Mouse (Mus musculus) forebrain, embryonic 14.5 days (tissue): Measurements from ENCODE around the gene Zfp687. TPM values are rescaled to one million over a fixed set of nuclear protein-coding genes. Genes with fewer than 3 reads are reported as not detected.
A peak's percentile ranks its signal among the peaks of the same experiment; 100 is the strongest.
"Not testable (repeated sequence)": the region's sequence is repeated elsewhere in the genome, so short reads cannot be mapped to it uniquely, and the experiment has no call there.

Source experiments
- ATAC-seq: fragments of 200-750 bp; cut with Nextera tagmentation; 2 replicates; pipeline ENCODE4 v1.8.0; 2017; ENCODE audit warnings: mild to moderate bottlenecking, moderate library complexity
- DNase-seq: peaks from one replicate; pipeline ENCODE4 v3.0.0-alpha.2; 2015; ENCODE audit warnings: low spot score
- H3K27ac ChIP-seq: fragments of 300-500 bp; sonication (generic); 2 replicates; pipeline ENCODE4 v1.5.1; 2014; ENCODE audit warnings: low read depth, mild to moderate bottlenecking, control low read depth, low read length, moderate library complexity
- H3K27me3 ChIP-seq: fragments of 300-500 bp; sonication (generic); replicated peaks from 2 replicates; pipeline ENCODE4 v1.6.1; 2014; ENCODE audit warnings: low read length, control low read depth, mixed read lengths; ENCODE audit not compliant: control insufficient read depth, insufficient read depth
- H3K36me3 ChIP-seq: fragments of 300-500 bp; sonication (generic); 2 replicates; pipeline ENCODE4 v1.6.1; 2014; ENCODE audit warnings: low read length, control low read depth; ENCODE audit not compliant: control insufficient read depth, insufficient read depth
- H3K4me1 ChIP-seq: fragments of 300-500 bp; sonication (generic); 2 replicates; pipeline ENCODE4 v1.6.1; 2014; ENCODE audit warnings: antibody characterized with exemption, low read length, control low read depth; ENCODE audit not compliant: control insufficient read depth, insufficient read depth
- H3K4me2 ChIP-seq: fragments of 300-500 bp; sonication (generic); 2 replicates; pipeline ENCODE4 v1.6.1; 2014; ENCODE audit warnings: mild to moderate bottlenecking, control low read depth, low read length
- H3K4me3 ChIP-seq: fragments of 300-500 bp; sonication (generic); 2 replicates; pipeline ENCODE4 v1.5.1; 2014; ENCODE audit warnings: low read depth, low read length, control low read depth
- H3K9ac ChIP-seq: fragments of 300-500 bp; sonication (generic); 2 replicates; pipeline ENCODE4 v1.6.1; 2014; ENCODE audit warnings: mild to moderate bottlenecking, low read length, control low read depth, moderate library complexity
- H3K9me3 ChIP-seq: fragments of 300-500 bp; sonication (generic); replicated peaks from 2 replicates; pipeline ENCODE4 v1.6.1; 2016; ENCODE audit warnings: low read length, control low read depth, mixed read lengths; ENCODE audit not compliant: control insufficient read depth
- WGBS: fragments of 180-500 bp; shearing (Covaris S2); extraction: QIAGEN DNeasy Blood & Tissue Kit; methylation state at CpG from one replicate; pipeline ENCODE4 v1.1.7; 2014; 5-methylcytosine and 5-hydroxymethylcytosine counted together
- polyA plus RNA-seq: library from polyadenylated mRNA; unstranded; fragments of >200 nt; fragmentation: Nextera tagmentation; extraction: Ambion mirVana; gene quantifications from 2 replicates; pipeline ENCODE4 v1.2.1, GENCODE M21; 2014

Gene Zfp687
- polyA plus RNA-seq, 1 experiment from 2014 or later = 16.4 TPM

DNA sequence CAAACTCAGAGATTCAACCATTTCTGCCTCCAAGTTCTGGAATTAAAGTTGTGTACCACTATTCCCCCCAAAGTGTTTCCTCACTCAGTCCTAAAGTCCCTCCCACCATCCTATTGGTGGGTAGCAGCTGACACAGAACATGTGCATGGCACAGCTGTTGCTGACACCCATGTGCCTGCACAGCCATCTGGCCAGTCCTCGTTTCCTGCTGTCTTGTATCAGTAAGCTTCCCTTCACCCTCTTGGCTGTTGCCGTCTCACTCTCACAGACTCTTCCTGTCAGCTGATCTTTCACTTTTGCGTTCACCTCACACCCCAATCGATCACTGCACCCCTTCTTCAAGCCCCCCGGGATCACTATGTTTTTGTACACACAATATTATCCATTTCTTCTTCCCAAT is 12.5 kb upstream of the Zfp687 start:
- Histone ChIP-seq H3K36me3 (peaks cover 29% of the 10 kb centered on the region), H3K27ac (no peak overlapping the region), H3K4me2 (no peak overlapping the region), H3K9ac (no peak overlapping the region), H3K9me3 (no peaks in the 10 kb centered on the region), H3K4me3 (no peak overlapping the region), H3K27me3 (no peaks in the 10 kb centered on the region), H3K4me1 (no peaks in the 10 kb centered on the region)
- DNase-seq (peak; percentile 75), ATAC-seq (peak; percentile 79)
- WGBS = 60% methylated on average over 5 of the region's 5 CpGs

DNA sequence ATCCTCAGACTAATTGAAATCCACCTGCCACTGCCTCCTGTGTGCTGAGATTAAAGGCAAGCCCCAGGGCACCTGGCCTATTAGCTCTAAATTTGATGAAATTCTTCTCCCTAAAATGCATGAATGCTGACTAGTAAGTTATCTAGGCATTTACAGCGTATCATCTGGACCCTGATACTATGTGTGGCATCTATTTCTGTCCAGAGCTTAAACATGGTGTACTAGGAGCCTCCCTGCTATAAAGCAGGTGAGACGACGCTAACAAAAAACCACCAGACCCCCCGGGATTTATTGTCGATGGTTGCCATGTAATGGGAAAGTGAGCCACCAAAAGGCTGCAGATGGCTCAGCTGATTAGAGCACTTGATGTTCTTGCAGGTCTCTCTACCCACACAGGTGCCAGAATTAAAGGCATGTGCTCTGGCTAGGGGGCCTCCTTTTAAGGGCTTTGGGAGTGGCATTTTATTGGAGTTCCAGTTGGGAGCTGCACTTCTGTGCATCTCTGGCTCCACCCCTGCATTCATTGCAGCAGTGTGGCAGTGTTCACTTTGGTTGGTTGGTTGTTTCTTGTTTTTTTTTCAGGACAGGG is 11.9 kb upstream of the Zfp687 start:
- H3K4me1 ChIP-seq = no peaks in the 10 kb centered on the region
- H3K9ac ChIP-seq = no peak overlapping the region
- peak; percentile 25 for ATAC-seq
- no peaks in the 10 kb centered on the region for H3K9me3 ChIP-seq
- H3K4me2 ChIP-seq = no peak overlapping the region
- 55% methylated on average over 5 of the region's 5 CpGs for WGBS
- no peak overlapping the region for H3K4me3 ChIP-seq
- no peak overlapping the region for H3K27ac ChIP-seq
- peaks cover 25% of the 10 kb centered on the region for H3K36me3 ChIP-seq
- no peaks in the 10 kb centered on the region for H3K27me3 ChIP-seq
- no peak for DNase-seq

DNA sequence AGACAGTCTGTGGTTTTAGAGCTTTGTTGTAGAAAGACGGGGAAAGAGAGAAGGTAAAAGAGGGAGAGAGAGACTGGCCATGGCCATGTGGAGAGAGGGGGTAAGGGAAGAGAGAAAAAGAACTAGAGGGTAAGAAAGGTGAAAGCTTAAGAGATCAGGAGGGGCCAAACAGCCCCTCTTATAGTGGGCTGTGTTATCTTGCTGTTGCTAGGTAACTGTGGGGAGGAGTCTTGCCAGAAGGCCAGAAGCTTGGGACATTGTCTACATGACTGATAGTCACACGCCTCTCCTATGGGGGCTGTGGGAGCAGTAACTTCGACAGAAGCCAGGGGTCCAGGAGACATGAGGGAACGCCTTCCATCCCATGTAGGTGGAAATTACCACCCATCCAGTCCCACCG is 10.0 kb upstream of the Zfp687 start:
- peaks cover 6% of the 10 kb centered on the region for H3K36me3 ChIP-seq
- ATAC-seq = no peak
- 57% methylated on average over 5 of the region's 5 CpGs for WGBS

DNA sequence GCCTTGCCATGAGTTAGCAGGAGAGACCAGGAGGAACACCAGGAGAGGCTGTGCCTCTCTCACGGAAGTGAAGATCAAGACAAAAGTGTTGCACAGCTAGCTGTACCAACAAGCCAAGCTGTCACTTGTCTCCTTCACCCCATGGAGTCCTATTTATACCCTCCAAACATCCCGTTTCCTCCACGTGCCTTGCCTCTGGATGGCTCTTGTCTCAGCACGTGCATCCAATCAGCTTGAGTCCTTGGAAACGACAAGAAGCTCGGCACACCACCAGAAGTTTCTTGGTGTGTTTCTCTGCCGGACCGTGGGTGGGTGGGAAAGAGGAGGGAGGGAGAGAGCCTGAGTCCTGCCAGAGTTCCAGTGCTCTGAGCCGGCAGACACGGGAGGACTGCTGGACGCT is 9.3 kb upstream of the Zfp687 start:
- no peak overlapping the region for H3K27ac ChIP-seq
- 30% methylated on average over 11 of the region's 11 CpGs for WGBS
- H3K9me3 ChIP-seq = no peaks in the 10 kb centered on the region
- no peak overlapping the region for H3K4me3 ChIP-seq
- H3K36me3 ChIP-seq = 0 out of 2 replicates have a peak, but pooled peaks cover 2% of the 10 kb centered on the region
- no peaks in the 10 kb centered on the region for H3K4me1 ChIP-seq
- ATAC-seq (no peak), DNase-seq (no peak)
- H3K9ac ChIP-seq = no peak overlapping the region
- no peaks in the 10 kb centered on the region for H3K27me3 ChIP-seq
- no peak overlapping the region for H3K4me2 ChIP-seq

More for the DNA sequence above, 10.0 kb upstream of the Zfp687 start:
- no peaks in the 10 kb centered on the region for H3K27me3 ChIP-seq
- H3K9ac ChIP-seq = no peak overlapping the region
- H3K4me1 ChIP-seq = no peaks in the 10 kb centered on the region
- no peak overlapping the region for H3K4me3 ChIP-seq
- H3K9me3 ChIP-seq = no peaks in the 10 kb centered on the region
- no peak overlapping the region for H3K27ac ChIP-seq
- no peak overlapping the region for H3K4me2 ChIP-seq
- no peak for DNase-seq

DNA sequence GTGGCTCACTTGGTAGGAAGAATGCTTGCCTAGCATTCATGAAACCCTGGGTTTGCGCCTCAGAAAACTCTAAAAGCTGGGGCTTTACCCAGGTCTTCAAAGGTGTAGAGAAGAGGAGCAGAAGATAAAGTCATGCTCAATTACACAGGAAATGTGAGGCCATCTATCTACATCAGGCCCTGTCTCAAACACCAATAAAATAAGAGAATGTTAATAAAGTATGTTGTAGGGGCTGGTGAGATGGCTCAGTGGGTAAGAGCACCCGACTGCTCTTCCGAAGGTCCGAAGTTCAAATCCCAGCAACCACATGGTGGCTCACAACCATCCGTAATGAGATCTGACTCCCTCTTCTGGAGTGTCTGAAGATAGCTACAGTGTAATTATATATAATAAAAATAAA is 5.7 kb upstream of the Zfp687 start:
- not testable (repeated sequence) for ATAC-seq
- 94% methylated on average over 5 of the region's 5 CpGs for WGBS

DNA sequence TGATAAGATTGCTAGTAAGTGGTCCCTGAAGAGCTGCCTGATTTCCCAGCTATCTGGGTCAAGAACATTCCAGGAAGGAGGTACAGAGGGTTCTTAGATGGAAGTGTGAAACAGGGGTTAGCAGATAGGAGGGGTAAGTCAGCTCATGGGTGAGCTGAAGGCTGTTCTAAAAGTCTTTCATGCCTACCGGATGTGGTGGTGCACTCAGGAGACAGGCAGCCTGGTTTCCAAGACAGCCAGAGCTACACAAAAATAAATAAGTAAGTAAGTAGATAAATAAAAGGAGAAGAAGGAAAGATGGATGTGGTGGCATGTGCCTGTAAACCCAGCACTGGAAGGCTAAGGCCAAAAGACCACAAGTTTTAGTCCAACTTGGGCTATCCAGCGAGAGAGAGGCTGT is 3.5 kb upstream of the Zfp687 start:
- ATAC-seq (no peak), DNase-seq (no peak)
- no peaks in the 10 kb centered on the region for H3K9me3 ChIP-seq
- 84% methylated on average over 2 of the region's 2 CpGs for WGBS
- H3K4me3 ChIP-seq = no peak overlapping the region
- no peaks in the 10 kb centered on the region for H3K27me3 ChIP-seq
- H3K4me2 ChIP-seq = no peak overlapping the region
- no peaks in the 10 kb centered on the region for H3K36me3 ChIP-seq
- peaks cover 13% of the 10 kb centered on the region for H3K4me1 ChIP-seq
- no peak overlapping the region for H3K9ac ChIP-seq
- no peak overlapping the region for H3K27ac ChIP-seq

More for the DNA sequence above, 5.7 kb upstream of the Zfp687 start:
- H3K4me1 ChIP-seq, H3K27me3 ChIP-seq, H3K4me2 ChIP-seq, H3K9me3 ChIP-seq, DNase-seq, H3K36me3 ChIP-seq, H3K27ac ChIP-seq, H3K4me3 ChIP-seq, H3K9ac ChIP-seq: not testable (repeated sequence)

DNA sequence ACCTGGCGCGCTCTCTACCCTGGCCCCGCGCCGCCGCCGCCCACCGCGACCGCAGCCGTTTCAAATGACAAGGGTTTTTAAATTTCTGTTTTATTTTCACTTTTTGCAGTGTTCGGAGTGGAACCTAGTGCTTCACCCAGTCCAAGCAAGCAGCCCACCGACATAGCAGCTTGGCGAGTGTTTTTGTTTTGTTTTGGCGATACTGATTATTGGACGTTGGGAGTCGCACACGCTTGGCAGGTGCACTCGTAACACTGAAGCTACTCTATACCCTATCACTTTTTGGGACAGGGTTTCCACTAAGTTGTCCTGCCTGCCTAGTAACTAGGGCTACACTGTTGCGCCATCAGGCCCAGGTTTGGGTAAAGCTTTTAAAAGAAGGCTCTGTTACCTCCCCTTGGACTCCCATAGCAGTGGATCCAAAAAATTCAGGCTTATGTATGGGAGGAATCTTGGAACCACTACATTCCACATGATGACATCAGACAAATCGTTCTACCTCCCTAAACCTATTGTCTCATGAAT is 1.3 kb upstream of the Zfp687 start:
- no peak for ATAC-seq
- H3K27ac ChIP-seq = peak overlapping the region; percentile 95
- no peaks in the 10 kb centered on the region for H3K27me3 ChIP-seq
- peak overlapping the region; percentile 79 for H3K4me2 ChIP-seq
- H3K4me1 ChIP-seq = peaks cover 15% of the 10 kb centered on the region
- H3K4me3 ChIP-seq = peak overlapping the region; percentile 74
- no peak for DNase-seq
- peaks cover 7% of the 10 kb centered on the region for H3K36me3 ChIP-seq
- H3K9me3 ChIP-seq = no peaks in the 10 kb centered on the region
- peak overlapping the region; percentile 70 for H3K9ac ChIP-seq
- 5% methylated on average over 21 of the region's 21 CpGs for WGBS

DNA sequence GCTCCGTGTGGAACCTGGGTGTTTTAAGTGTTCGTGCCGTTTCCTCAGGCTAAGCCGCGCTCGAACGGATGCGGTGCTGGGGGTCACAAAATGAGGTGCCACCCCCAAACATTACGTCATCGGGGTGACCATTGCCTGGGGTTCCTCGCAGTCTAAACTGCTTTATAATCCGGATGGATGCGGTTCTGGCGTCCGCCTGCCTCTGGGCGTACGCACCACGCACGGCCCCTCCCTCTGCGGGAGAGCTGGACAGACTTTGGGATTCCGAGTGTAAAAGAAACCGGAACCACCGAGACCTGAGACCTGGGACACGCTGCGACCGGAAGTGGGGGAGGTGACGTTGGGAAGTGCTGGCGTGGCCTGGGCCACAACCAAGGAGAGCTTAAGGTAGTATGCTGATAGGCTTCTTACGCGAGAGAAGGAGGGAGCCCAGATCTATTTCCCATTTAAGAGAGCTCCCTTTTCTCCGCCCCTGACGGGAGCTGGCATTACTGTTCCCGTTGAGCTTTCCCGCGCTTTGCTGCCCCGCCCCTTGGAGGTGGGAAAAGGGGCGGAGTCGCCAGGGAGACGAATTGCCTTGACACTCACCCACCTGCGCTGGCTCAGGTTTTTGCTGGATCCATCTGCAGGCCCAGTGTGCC is 763 bp upstream of the Zfp687 start:
- DNase-seq = peak; percentile 94
- Histone ChIP-seq H3K9ac (peak overlapping the region; percentile 70), H3K4me3 (peak overlapping the region; percentile 74), H3K9me3 (no peaks in the 10 kb centered on the region), H3K36me3 (peaks cover 13% of the 10 kb centered on the region), H3K4me2 (peak overlapping the region; percentile 79), H3K4me1 (peaks cover 15% of the 10 kb centered on the region), H3K27me3 (no peaks in the 10 kb centered on the region), H3K27ac (peak overlapping the region; percentile 95)
- WGBS = 0% methylated on average over 39 of the region's 40 CpGs
- peak; percentile 61 for ATAC-seq
